Mouse (Mus musculus) left cerebral cortex, postnatal 14 days (tissue): ENCODE data around the gene Gng7. TPM values are rescaled to one million over a fixed set of nuclear protein-coding genes. Genes with fewer than 3 reads are reported as not detected.

Experiments used
- DNase-seq, 2 experiments: peaks; one replicate each; pipeline ENCODE4 v3.0.0; 2021 to 2022; ENCODE audit warnings: low spot score in 2 of 2, mixed read lengths in 1 of 2
- intact Hi-C: fragments of 180-260 bp; cut with DNase I; formaldehyde crosslinking; loops from one replicate; pipeline ENCODE4 v1.15.1; 2025
- total RNA-seq, 2 experiments: library from RNA; stranded (reverse); gene quantifications; 2 replicates each; pipeline ENCODE4 v1.2.3; 2021

Gng7 gene
- total RNA-seq, 2 experiments from 2014 or later, result 120 to 135 TPM

DNA sequence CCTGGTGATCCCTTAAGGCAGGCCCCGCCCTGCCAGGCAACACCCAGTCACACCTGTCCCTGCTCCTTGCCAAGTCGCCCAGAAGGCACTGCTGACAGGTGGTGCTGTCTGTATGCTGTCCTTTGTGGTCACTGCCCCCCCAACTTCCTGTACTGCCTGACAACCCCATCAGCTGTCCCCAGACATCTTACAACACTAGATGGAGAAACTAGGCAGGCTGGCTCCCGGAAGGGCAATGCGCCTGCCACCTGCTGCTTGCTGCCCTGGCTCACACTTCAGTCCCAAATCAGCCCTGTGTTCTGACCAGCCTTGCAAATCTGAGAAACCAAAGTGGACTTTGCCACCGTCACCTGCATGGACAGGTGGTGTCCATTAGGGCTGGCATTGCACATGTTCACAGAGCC, 100.5 kb downstream of the Gng7 start:
- intact Hi-C loops, result no loop called here
- no peak for DNase-seq

DNA sequence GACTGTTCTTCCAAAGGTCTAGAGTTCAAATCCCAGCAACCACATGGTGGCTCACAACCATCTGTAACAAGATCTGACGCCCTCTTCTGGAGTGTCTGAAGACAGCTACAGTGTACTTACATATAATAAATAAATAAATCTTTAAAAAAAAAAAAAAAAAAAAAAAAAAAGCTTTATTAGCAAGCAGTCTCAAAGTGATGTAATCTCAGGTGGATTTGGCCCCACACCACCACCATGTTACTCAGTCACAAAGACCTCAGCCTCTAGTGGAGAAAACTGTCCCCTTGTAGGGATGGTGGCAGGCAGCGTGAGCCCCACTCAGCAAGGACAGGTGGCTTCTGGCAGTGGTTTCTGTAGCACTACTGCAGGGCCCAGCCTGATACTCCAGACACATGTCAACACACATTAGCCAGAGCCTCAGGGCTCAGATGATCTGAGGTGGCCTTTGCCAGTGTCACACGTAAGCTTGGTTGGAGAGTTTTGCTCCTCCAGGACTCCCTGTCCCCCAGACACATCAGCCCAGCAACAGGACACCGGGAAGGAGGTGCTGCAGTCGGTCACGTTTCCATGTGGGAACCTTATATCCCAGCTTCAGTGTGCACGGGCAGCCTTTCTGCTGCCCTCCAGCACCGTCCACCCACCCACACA, 101.3 kb downstream of the Gng7 start:
- no peak for DNase-seq
- intact Hi-C loops, result no loop called here

DNA sequence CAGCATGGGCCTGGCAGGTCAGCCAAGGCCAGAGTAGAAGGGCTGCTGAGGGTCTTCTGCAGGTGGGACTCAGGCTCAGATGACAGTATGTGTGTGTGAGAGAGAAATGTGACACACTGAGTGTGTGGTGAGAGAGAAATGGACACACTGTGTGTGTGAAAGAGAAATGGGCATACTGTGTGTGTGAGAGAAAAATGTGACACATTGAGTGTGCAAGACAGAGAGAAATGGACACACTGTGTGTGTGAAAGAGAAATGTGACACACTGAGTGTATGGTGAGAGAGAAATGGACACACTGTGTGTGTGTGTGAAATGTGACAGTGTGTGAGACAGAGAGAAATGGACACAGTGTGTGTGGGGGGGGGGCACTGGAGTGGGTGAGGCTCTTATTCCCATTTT, 102.9 kb downstream of the Gng7 start:
- intact Hi-C loops, result no loop called here
- DNase-seq, result no peak

DNA sequence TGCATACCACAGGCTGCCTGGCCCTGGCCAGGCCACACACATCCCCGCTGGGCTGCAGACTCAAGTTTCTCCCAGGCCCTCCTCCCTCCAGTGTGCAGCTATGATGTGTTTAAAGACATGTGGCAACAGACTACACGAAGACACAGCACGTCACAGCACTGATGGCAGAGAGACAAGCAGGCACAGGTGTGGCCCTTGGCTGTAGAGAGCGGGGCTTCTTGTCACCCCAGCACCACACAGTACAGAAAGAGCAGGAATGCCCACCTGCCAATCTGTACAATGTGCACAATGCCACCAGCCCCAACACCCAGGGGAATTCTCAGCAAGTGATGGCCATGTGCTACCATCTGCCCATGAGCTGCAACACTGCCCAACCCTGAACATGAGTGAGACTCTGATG, 103.4 kb downstream of the Gng7 start:
- intact Hi-C loops, result no loop called here
- DNase-seq, result no peak

DNA sequence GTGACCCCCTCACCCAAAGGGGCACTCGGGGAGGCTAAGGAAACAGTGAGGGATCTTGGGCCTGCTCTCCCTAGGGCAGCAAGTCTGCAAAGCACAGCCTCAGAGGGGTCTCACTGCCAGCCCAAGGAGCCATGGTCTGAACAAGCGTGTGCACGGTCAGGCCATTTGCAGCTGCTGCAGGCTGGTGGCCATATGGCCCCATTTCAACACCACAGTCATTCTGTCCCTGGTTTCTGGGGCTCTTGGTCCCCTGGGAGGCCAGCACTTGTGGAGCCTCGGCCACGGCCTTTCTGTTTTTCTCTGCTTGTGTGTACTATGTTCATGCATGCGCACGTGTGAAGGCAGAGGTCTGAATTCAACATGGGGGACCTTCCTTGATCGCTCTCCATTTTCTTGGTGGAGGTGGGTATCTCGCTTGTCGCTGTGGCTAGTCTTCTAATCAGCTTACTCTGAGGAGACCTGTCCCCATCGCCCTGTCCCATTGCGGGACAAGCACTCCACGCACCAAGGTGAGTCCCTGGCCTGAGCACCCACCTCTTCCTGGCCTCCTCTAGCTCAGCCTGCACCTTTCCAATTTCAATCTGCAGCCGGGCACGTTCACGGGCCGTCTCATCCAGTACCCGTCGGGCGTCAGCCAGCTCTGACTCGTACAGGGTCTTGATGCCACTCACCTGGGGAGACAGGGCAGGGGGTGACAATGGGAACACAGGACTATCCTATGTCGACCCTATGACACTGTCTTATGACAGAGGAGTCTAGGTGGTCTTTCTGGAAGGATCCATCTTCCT, 105.2 kb downstream of the Gng7 start:
- intact Hi-C loops, result no loop called here
- DNase-seq, result no peak

DNA sequence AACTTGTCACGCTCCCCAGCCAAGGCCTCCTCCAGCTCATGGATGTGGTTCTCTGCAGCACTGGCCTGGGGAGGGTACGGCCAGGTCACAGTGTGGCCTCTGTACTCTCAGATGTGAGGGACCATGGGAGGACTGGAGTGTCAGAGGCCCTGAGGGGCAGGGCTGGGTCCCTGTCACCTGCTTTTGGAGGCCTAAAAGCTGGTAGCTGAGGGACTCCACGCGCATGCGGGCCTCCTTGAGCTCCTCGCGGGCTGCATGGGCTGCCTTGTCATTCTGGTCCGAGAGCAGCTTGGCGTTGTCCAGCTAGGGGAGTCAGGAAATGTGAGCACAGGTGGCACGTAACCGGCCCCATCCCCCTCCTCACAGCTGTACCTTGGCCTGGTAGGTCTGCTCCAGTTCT, 110.0 kb downstream of the Gng7 start:
- intact Hi-C loops, result no loop called here
- DNase-seq, result no peak

DNA sequence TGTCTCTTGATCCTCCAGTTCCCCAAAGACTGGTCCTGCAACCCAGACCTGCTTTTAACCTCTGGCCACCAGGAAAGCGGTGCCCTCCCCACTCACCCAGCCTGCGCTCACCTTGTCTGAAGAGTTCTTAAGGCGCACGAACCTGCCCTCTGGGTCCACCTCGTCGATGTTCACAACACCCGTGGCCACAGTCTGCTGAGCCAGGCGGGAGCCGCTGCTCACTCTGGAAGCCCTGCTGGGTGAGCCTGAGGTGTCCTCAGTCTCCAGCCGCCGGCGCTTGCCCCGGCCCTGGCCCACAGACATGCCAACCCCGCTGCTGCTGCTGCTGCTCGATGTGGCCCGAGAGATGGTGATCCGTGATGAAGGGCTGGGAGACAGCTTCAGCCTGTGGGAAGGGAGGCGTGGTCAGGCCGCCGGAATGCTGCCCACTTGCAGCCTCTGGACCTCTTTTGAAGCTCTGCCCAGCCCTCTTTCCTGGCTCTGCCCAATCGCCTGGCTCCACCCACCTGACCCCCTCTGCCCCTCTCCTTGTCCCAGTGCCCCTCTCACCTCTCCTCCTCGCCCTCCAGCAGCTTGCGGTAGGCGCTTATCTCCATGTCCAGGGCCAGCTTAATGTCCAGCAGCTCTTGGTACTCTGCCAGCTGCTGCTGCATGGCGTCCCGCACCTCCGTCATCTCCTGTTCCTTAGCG, 110.6 kb downstream of the Gng7 start:
- intact Hi-C loops, result no loop called here

DNA sequence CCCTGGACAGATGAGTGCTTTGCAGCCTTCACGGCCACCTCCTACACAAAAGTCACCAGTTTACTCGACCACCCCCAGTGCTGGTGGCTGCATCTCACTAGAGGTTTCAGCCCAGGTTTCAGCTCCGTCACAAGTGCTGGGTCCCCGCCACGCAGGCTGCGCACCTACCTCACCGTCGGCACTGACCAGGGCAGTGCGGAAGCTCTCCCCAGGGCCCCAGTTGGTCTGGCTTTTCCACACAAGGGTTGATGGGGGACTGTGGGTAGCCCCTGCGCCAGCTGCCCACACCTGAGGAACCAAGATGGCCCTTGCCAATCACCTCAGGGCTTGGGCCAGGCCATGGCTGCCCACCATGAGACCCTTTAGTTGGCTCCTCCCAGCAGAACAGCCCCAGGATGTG, 111.5 kb downstream of the Gng7 start:
- DNase-seq, result no peak
- intact Hi-C loops, result no loop called here

More for the DNA sequence above, 110.6 kb downstream of the Gng7 start:
- DNase-seq, result no peak

DNA sequence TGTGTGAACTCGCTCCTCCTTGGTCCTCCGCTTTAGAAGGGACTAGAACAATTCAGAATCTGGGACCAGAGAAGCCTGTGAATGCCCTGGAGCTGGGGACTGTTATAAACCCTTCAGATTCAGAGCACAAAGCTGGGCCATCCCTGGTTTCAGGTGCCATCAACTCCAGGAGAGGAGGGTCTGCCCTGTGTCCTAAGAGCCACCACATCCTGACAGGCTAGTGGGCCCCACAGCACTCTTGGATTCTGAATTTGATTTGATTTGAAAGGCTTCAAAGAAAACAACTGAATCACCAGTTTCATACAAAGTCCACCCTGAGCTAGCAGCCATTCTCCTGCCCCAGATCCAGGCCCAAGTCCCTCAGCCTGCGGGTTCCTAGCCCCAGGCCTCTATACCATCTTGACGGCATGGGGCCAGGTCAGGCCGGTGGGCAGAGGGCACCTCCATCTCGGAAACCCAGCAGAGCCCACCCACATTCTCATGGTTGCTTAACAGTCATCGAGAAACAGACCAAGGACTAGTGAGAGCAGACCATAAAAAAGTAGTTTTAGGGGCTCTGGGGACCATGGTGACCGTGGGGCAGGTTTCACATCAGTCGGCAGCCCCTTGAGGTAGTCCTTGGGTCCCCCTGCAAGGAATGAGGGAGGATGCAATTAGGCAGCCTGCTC, 112.3 kb downstream of the Gng7 start:
- intact Hi-C loops, result no loop called here
- DNase-seq, result no peak

DNA sequence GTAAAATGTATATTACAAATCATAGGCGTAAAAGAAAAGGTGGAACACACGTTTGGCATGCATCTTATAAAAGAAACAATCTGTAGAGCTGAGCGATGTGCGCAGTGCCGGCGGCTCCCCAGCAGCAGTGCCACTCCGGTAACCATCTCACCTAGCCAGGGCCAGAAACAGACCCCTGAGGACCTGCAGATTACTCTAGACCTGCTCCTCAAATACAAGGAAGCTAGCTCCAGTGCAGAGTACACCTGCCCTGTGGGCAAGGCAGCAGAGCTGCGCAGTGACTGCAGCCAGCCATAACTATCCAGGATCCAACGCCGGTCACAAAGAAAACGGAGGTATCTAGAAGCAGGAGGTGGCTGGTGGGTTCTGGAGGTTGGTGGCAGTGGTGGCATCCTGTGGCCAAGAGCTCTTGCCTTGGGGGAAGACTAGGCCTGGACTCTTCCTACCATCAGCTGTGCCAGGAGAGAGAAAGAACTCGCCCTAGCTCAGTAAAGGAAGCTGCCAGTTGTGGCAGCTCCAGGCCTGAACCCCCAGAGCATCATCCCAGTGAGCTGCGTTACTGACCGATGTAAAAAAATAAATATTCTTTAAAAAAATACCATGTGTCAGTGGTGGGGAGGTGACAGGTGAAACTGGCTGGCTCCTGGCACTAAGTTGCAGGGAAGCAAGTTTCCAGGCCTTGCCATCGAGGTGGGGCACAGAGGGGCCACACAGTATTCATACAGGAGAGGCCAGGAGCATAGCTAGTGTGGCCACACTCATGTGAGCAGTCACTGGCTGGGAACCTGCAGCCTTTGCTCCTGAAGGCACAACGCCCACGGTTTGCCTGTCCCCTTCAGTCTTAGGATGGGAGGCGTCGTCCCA, 113.1 kb downstream of the Gng7 start:
- intact Hi-C loops, result no loop called here
- DNase-seq, result no peak

DNA sequence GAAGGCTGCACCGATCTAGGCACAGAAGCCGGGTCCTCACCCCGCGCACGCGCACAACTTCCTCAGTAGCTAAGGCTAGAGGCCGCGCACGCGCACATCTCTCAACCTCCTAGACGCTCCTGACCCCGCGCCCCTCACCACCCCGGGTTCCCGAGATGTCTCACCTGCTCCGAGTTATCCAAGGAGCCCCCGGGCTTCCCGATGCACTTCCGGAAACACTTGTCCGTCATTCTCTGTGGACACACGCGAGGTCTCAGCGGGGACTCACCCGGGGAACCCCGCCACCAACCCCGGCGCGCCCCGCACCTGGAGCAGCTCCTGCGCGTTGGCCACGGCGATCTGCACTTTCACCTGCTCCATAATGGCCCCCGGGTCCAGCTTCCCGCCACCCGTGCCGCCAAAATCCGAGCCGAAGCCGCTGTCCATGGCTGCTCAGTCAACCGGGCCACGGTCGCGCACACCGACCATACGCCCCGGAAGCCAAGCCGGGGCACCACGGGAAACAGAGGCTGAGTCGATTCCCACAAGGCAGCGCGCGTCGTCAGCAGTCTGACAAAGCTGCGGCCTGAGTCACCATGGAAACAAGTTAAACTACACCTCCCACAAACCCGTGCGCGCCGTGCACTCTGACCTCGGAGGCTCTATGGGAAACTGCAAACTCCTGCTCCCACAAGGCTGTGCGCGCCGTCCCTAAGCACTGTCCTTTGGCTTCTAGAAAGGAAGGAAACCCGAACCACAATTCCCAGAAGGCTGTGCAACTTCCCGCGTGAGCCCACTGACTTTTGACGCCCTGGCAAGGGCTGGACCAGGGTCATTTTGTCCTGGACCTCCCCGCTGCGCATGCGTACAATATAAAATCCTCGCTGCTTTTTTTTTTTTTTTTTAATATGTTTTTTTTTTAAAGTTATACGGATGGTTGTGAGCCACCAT, 114.2 kb downstream of the Gng7 start, which contains the start of gene Timm13:
Gene Timm13 (minus strand): TSS at position 652 of the 930 bp plus-strand sequence.
- DNase-seq, result peak; percentile 99
- intact Hi-C loops, result no loop called here

DNA sequence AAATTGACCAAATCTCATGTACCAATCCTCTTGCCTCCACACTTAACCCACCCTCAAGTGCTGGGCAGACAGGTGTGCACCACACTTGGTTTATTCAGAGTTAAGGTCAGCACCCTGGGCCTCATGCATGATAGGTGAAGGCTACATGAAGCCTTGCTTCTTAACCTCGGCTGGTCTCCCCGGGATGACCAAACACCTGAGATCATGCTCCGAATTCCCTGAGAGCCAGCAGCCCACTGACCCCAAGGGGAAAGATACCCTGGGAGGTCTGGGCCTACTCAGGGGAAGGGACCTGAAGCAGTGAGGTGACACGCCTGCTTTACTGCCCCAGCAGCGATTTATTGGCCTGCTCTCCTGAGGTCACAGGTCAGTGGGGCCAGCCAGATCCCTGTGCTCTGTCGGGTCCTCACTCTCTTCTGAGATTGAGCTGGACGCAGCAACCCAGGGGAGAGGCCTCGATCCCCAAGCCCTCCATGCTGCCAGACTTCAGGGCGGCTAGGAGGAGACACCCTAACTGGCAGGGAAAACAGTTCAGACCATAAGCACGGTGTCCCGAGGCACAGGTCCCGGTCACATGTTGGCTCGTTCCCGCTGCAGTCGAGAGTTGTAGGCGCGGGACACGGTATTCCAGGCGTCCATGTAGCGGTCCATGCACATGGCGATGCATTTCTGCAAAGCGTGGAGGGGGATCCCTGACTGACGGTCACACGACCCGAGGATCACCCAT, 115.0 kb downstream of the Gng7 start:
- DNase-seq, result no peak
- intact Hi-C loops, result no loop called here

DNA sequence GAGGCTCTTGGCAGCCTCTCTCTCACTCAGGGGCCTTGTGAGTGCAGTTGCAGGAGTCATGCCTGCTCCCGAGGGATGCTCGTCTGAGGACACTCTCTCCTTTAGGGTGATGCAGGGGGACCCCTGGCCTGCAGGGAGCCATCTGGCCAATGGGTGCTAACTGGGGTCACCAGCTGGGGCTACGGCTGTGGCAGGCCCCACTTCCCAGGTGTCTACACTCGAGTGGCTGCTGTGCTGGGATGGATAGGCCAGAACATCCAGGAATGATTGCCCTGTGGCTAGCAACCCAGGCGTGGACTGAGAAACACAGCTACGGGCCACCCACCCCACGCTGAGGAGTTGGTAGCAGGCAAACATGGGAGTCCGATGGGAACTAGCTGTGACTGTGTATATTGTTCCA, 115.7 kb downstream of the Gng7 start:
- no peak for DNase-seq
- intact Hi-C loops, result no loop called here

Other genes starting within 250 kb of the Gng7 start
- 10 to 100 TPM; 42.7 to 43.6 TPM for gene Sf3a2, start 216.7 kb downstream of the Gng7 start, total RNA-seq
- gene Plekhj1, start 216.3 kb downstream of the Gng7 start, total RNA-seq, result 10 to 100 TPM; 60.0 to 62.8 TPM
- gene Amh, start 209.7 kb downstream of the Gng7 start, total RNA-seq, result 1 to 10 TPM; 1.6 to 1.9 TPM
- gene Jsrp1, start 201.4 kb downstream of the Gng7 start, total RNA-seq, result 1 to 10 TPM; 2.5 to 2.9 TPM
- gene Oaz1, start 188.3 kb downstream of the Gng7 start, total RNA-seq, result 100 to 1,000 TPM; 433 to 483 TPM
- 10 to 100 TPM; 30.0 to 33.0 TPM for gene Lingo3, start 170.9 kb downstream of the Gng7 start, total RNA-seq
- 10 to 100 TPM; 46.4 to 52.7 TPM for gene Lsm7, start 159.7 kb downstream of the Gng7 start, total RNA-seq
- gene Sppl2b, start 159.7 kb downstream of the Gng7 start, total RNA-seq, result 10 to 100 TPM; 81.8 to 89.3 TPM
- under 1 TPM; 0.13 to 0.18 TPM for gene Tmprss9, start 143.1 kb downstream of the Gng7 start, total RNA-seq
- 100 to 1,000 TPM; 145 to 157 TPM for gene Timm13, start 114.0 kb downstream of the Gng7 start, total RNA-seq
- gene Lmnb2, start 96.7 kb downstream of the Gng7 start, total RNA-seq, result 10 to 100 TPM; 19.7 to 20.1 TPM
- gene Gadd45b, start 84.9 kb downstream of the Gng7 start, total RNA-seq, result 10 to 100 TPM; 11.9 to 12.5 TPM
- 100 to 1,000 TPM; 113 to 117 TPM for gene Diras1, start 10.7 kb upstream of the Gng7 start, total RNA-seq
- gene Slc39a3, start 22.5 kb upstream of the Gng7 start, total RNA-seq, result 10 to 100 TPM; 70.9 to 76.3 TPM
- 100 to 1,000 TPM; 178 to 186 TPM for gene Sgta, start 45.2 kb upstream of the Gng7 start, total RNA-seq
- 10 to 100 TPM; 51.1 to 51.2 TPM for gene Thop1, start 55.1 kb upstream of the Gng7 start, total RNA-seq
- under 1 TPM; 0.15 to 0.44 TPM for gene Creb3l3, start 83.9 kb upstream of the Gng7 start, total RNA-seq
- gene Map2k2, start 91.0 kb upstream of the Gng7 start, total RNA-seq, result 100 to 1,000 TPM; 116 to 122 TPM
- 10 to 100 TPM; 74.8 to 76.0 TPM for gene Zbtb7a, start 120.3 kb upstream of the Gng7 start, total RNA-seq
- gene Pias4, start 153.0 kb upstream of the Gng7 start, total RNA-seq, result 10 to 100 TPM; 23.7 to 29.9 TPM
- gene Eef2, start 161.7 kb upstream of the Gng7 start, total RNA-seq, result 100 to 1,000 TPM; 936 to 941 TPM
- gene Dapk3, start 168.1 kb upstream of the Gng7 start, total RNA-seq, result 10 to 100 TPM; 72.2 to 73.3 TPM
- gene 4930442H23Rik, start 168.9 kb upstream of the Gng7 start, total RNA-seq, result not detected
- gene Nmrk2, start 187.1 kb upstream of the Gng7 start, total RNA-seq, result under 1 TPM in 1 of 2 experiments, not detected in 1; 0.17 TPM
- gene Atcay, start 215.9 kb upstream of the Gng7 start, total RNA-seq, result 100 to 1,000 TPM; 196 to 211 TPM
- gene Zfr2, start 218.2 kb upstream of the Gng7 start, total RNA-seq, result 10 to 100 TPM; 66.1 to 66.7 TPM
- 100 to 1,000 TPM; 226 to 227 TPM for gene Matk, start 238.0 kb upstream of the Gng7 start, total RNA-seq